Mouse (Mus musculus) adrenal gland, adult 10 weeks (tissue): ENCODE data around the gene Synpo2. TPM values are rescaled to one million over a fixed set of nuclear protein-coding genes. Genes with fewer than 3 reads are reported as not detected.

ENCODE experiments used
- polyA plus RNA-seq: library from polyadenylated mRNA; stranded (reverse); fragments of 350-450 nt; fragmentation: Illumina TruSeq; extraction: RNeasy Lipid Tissue Mini Kit (QIAGEN cat#74804); gene quantifications from one replicate; pipeline ENCODE4 v1.2.3, GENCODE M21; 2014; ENCODE audit warnings: low read depth, low replicate concordance

The Synpo2 gene
- 29.7 TPM for polyA plus RNA-seq

DNA sequence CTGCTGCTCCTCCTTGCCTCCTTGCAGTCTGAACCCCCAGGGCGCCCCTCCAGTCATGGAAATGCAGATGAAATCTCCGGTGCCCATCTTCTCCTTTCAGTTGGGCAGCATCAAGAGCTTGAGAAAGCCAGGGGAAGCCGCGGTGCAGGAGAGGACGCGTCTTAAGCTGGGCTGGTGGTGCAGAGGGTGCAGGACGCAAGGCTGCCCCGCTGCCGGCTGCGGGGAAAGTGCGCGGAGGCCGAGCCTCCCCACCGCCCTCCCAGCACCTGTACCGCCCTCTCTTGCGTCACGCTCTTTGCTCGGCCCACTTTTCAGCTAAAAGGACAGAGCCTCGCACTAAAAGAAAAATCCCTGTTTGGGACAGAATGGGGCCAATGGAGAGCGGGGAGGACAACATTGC, at the start of gene Synpo2:
Gene Synpo2 (minus strand): TSS at position 229 of the 400 bp plus-strand sequence.

DNA sequence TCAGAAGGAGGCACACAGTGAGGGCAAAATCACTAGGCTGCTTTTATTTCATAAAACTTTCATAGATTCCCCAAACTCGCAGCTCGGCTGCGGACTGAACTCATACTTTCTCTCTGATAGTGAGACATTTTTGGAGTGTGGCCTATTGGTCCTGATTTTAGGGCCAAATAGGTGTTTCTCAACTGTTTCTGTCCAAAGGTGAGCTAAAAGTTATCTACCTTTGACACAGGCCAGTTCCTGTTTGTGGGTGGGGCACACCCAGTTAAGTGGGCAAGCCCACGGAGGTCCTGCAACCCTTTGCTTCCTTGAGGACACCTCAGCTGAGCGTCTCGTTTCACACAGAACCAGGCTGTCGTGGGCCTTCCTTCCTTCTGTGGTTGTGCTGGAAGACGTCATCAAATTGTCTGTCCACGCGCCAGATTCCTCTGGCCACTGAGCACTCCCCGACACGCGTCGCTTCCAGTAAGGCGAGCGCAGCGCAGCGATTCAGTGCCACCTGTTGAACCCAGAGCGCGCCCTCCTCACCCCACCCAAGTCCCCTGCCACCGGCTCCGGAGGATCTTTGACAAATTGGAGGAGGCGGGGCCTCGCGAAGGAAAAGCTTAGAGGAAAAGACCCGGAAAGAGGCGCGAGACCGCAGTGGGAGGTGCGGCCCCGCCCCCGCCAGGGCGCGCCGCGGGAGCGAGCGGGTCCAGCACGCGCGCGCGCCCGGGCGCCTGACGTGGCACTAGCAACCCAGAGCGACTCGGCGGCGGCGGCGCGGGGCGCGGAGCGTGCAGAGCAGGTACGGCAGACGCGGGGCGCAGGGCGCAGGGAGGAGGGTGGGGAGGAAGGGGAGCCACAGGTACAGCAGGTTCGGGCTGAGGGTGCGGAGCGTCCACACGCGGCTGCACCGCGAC, 31.1 kb upstream of the Synpo2 start, which contains the start of gene Sec24d:
Gene Sec24d (plus strand): TSS at position 703 of the 899 bp plus-strand sequence.

DNA sequence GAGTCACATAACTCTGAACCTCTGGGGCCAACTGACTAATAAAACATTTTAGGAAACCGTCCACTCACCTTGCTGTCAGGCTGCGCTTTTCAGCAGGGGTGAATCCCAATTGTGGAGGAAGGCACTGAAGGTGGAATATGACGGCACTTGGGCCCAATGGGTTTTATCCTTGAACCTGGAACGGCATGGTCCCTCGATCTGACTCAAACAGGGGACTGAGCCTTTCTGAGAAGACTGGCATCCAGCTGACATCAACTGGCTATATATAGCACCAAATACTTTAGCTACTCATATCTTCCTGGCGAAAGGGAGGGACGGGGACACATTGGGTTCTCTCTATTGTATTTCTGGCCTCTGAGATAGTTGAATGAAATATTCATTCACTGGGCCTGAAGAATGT, 201.2 kb downstream of the Synpo2 start, which contains the start of gene Myoz2:
Gene Myoz2 (minus strand): TSS at position 264 of the 400 bp plus-strand sequence.

Other genes starting within 250 kb of the Synpo2 start
- not detected for gene Myoz2, start 201.1 kb downstream of the Synpo2 start, polyA plus RNA-seq
- 251 TPM for gene Sec24d, start 31.3 kb upstream of the Synpo2 start, polyA plus RNA-seq
- gene Mettl14, start 150.0 kb upstream of the Synpo2 start, polyA plus RNA-seq = 66.9 TPM
- gene Prss12, start 210.8 kb upstream of the Synpo2 start, polyA plus RNA-seq = 0.87 TPM